Mouse (Mus musculus) kidney, embryonic 14.5 days (tissue): ENCODE results near the gene Lrrc8e. TPM values are rescaled to one million over a fixed set of nuclear protein-coding genes. Genes with fewer than 3 reads are reported as not detected.
"Not testable (repeated sequence)": the region's sequence is repeated elsewhere in the genome, so short reads cannot be mapped to it uniquely, and the experiment has no call there.

Experiments
- ATAC-seq: fragments of 200-750 bp; cut with Nextera tagmentation; 2 replicates; pipeline ENCODE4 v1.8.0; 2017; ENCODE audit warnings: moderate number of reproducible peaks, mild to moderate bottlenecking, moderate TSS enrichment, moderate library complexity; ENCODE audit not compliant: low FRiP score, low TSS enrichment
- H3K27ac ChIP-seq: fragments of 300-500 bp; sonication (generic); 2 replicates; pipeline ENCODE4 v1.5.1; 2014; ENCODE audit warnings: low read depth, mild to moderate bottlenecking, low read length, moderate library complexity, mixed read lengths
- H3K27me3 ChIP-seq: fragments of 300-500 bp; sonication (generic); 2 replicates; pipeline ENCODE4 v1.6.1; 2014; ENCODE audit warnings: mild to moderate bottlenecking, low read length; ENCODE audit not compliant: control insufficient read depth, insufficient read depth
- H3K36me3 ChIP-seq: fragments of 300-500 bp; sonication (generic); 2 replicates; pipeline ENCODE4 v1.6.1; 2014; ENCODE audit warnings: low read length, mixed read lengths; ENCODE audit not compliant: control insufficient read depth, insufficient read depth
- H3K4me1 ChIP-seq: fragments of 300-500 bp; sonication (generic); 2 replicates; pipeline ENCODE4 v1.6.1; 2014; ENCODE audit warnings: low read length, mixed read lengths; ENCODE audit not compliant: control insufficient read depth, insufficient read depth
- H3K4me2 ChIP-seq: fragments of 300-500 bp; sonication (generic); replicated peaks from 2 replicates; pipeline ENCODE4 v1.6.1; 2014; ENCODE audit warnings: low read depth, mild to moderate bottlenecking, low read length
- H3K4me3 ChIP-seq: fragments of 300-500 bp; sonication (generic); 2 replicates; pipeline ENCODE4 v1.5.1; 2014; ENCODE audit warnings: mild to moderate bottlenecking, low read length
- H3K9ac ChIP-seq: fragments of 300-500 bp; sonication (generic); 2 replicates; pipeline ENCODE4 v1.6.1; 2014; ENCODE audit warnings: low read depth, mild to moderate bottlenecking, low read length, moderate library complexity
- H3K9me3 ChIP-seq: fragments of 300-500 bp; sonication (generic); 2 replicates; pipeline ENCODE4 v1.6.1; 2016; ENCODE audit warnings: low read length; ENCODE audit not compliant: control insufficient read depth
- WGBS: fragments of 180-500 bp; shearing (Covaris S2); extraction: QIAGEN DNeasy Blood & Tissue Kit; methylation state at CpG from one replicate; pipeline ENCODE4 v1.1.7; 2014; 5-methylcytosine and 5-hydroxymethylcytosine counted together
- polyA plus RNA-seq: library from polyadenylated mRNA; unstranded; fragments of >200 nt; fragmentation: Nextera tagmentation; extraction: Ambion mirVana; gene quantifications from 2 replicates; pipeline ENCODE4 v1.2.1, GENCODE M21; 2014

The Lrrc8e gene
- polyA plus RNA-seq, 1 experiment from 2014 or later: 0.43 TPM

DNA sequence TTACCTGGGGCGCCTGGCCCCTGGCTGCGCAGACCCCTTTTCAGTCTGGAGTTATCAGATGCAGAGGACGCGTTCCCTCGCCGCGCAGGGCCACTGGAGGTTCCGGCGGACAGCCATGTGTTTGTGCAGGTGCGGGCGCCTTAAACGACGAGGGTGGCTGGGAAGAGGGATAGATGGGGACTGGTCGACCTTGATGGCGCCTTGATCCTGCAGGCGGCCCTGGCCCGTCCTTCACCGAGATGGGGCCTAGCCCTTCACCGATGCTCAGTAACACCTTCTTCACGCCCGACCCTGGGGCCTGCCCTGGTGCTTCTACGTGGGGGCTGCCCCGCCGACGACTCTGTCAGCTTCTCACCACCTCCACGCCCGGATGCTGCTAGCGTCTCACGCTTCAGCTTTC, 22.6 kb downstream of the Lrrc8e start:
- no peaks in the 10 kb centered on the region for H3K9me3 ChIP-seq
- peak overlapping the region; percentile 21; the same call in 1 of the 2 replicates for H3K4me2 ChIP-seq
- 12% methylated on average over 28 of the region's 29 CpGs for WGBS
- no peaks in the 10 kb centered on the region for H3K27me3 ChIP-seq
- ATAC-seq: no peak
- H3K27ac ChIP-seq: peak overlapping the region; percentile 17; the same call in 1 of the 2 replicates
- H3K4me3 ChIP-seq: no peak overlapping the region
- peaks cover 6% of the 10 kb centered on the region for H3K4me1 ChIP-seq
- peaks cover 44% of the 10 kb centered on the region for H3K36me3 ChIP-seq
- H3K9ac ChIP-seq: no peak overlapping the region

GRCm38 (mm10) chr8:4250306-4250970, 23.8 kb downstream of the Lrrc8e start:
- no peaks in the 10 kb centered on the region for H3K9me3 ChIP-seq
- H3K4me1 ChIP-seq: peaks cover 9% of the 10 kb centered on the region
- no peak overlapping the region for H3K4me3 ChIP-seq
- H3K4me2 ChIP-seq: no peak overlapping the region
- ATAC-seq: peak; percentile 26; the same call in 1 of the 2 replicates
- H3K27me3 ChIP-seq: no peaks in the 10 kb centered on the region
- no peak overlapping the region for H3K9ac ChIP-seq
- H3K27ac ChIP-seq: no peak overlapping the region
- WGBS: 40% methylated on average over 26 of the region's 26 CpGs
- peaks cover 42% of the 10 kb centered on the region for H3K36me3 ChIP-seq

DNA sequence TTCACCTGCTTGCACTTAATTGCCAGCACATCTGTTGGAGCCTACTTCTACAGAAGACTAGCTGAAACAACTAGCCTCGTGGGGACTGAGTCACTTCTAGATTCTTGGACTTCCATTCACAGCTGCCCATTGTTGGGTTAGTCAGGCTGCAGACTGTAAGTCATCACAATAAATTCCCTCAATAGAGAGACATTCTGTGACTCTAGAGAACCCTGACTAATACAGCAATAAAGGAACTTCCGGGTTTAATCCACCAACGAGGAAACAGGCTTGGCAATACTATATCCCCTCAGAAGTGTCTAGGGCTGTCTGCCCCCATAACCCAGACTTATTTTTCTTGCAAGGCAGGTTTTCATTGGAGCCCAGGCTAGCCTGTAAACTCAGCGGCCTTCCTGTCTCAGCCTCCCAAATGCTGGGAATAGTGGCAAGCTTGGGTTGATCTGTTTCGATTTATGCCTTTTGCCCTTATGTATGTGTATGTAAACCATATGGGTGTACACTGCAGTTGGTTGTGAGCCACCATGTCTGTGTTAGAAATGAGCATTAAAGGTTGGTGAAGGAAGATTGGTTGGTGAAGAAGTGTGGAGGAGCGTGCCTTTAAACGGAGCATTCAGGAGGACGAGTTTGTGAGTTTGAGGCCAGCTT, 25.6 kb downstream of the Lrrc8e start:
- WGBS: 49% methylated on average over 8 of the region's 8 CpGs

GRCm38 (mm10) chr8:4252934-4253841, 26.6 kb downstream of the Lrrc8e start, which contains the start of gene Snapc2:
Gene Snapc2, plus strand, starts transcription at chr8:4253080.
- Histone ChIP-seq H3K4me3 (peak within 1 kb of the TSS; percentile 91), H3K4me1 (peaks cover 21% of the 10 kb centered on the region), H3K9ac (peak within 1 kb of the TSS; percentile 88), H3K9me3 (no peaks in the 10 kb centered on the region), H3K36me3 (peaks cover 30% of the 10 kb centered on the region), H3K27me3 (no peaks in the 10 kb centered on the region), H3K4me2 (peak within 1 kb of the TSS; percentile 58), H3K27ac (peak within 1 kb of the TSS; percentile 87)
- peak; percentile 89 for ATAC-seq
- WGBS: under 1% methylated on average over 69 of the region's 69 CpGs

More for the DNA sequence above, 25.6 kb downstream of the Lrrc8e start:
- peak overlapping the region; percentile 58 for H3K4me2 ChIP-seq
- 0 out of 2 replicates have a peak overlapping the region, but pooled peaks have one; percentile 88 for H3K9ac ChIP-seq
- peaks cover 12% of the 10 kb centered on the region for H3K4me1 ChIP-seq
- H3K4me3 ChIP-seq: peak overlapping the region; percentile 91
- no peaks in the 10 kb centered on the region for H3K9me3 ChIP-seq
- no peaks in the 10 kb centered on the region for H3K27me3 ChIP-seq
- ATAC-seq: no peak
- H3K27ac ChIP-seq: no peak overlapping the region
- H3K36me3 ChIP-seq: peaks cover 39% of the 10 kb centered on the region

GRCm38 (mm10) chr8:4254001-4254400, 27.4 kb downstream of the Lrrc8e start:
- H3K4me1 ChIP-seq: peaks cover 21% of the 10 kb centered on the region
- no peaks in the 10 kb centered on the region for H3K9me3 ChIP-seq
- WGBS: 62% methylated on average over 6 of the region's 6 CpGs
- no peaks in the 10 kb centered on the region for H3K27me3 ChIP-seq
- ATAC-seq: no peak
- peak overlapping the region; percentile 88; the same call in 1 of the 2 replicates for H3K9ac ChIP-seq
- no peak overlapping the region for H3K27ac ChIP-seq
- peaks cover 26% of the 10 kb centered on the region for H3K36me3 ChIP-seq
- H3K4me3 ChIP-seq: peak overlapping the region; percentile 91
- H3K4me2 ChIP-seq: peak overlapping the region; percentile 58

DNA sequence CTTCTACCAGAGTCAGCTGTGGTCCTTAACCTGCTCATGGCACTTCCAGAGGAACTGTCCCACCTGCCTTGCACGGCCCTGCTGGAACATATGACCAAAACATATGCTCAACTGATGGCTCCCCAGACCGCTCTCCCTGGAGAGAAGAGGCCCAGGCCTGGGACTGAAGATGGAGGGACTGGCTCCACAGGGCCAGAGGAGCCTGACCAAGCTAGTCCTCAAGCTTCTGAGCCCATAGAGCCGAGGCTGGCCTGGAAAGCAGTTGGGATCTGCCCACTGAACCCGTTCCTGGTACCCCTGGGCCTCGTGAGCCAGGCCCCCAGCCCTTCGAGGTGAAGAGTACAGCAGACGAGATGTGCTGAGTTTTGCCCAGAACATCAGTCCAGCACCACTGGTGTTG, 28.8 kb downstream of the Lrrc8e start:
- H3K9ac ChIP-seq, H3K4me3 ChIP-seq, ATAC-seq, H3K4me2 ChIP-seq, H3K27ac ChIP-seq, H3K27me3 ChIP-seq, H3K9me3 ChIP-seq: not testable (repeated sequence)
- Histone ChIP-seq H3K36me3 (peaks cover 36% of the 10 kb centered on the region), H3K4me1 (peaks cover 25% of the 10 kb centered on the region)
- 89% methylated on average over 7 of the region's 7 CpGs for WGBS

GRCm38 (mm10) chr8:4256911-4257310, 30.3 kb downstream of the Lrrc8e start:
- Histone ChIP-seq H3K4me2 (0 out of 2 replicates have a peak overlapping the region, but pooled peaks have one; percentile 15), H3K4me1 (peaks cover 25% of the 10 kb centered on the region), H3K27ac (no peak overlapping the region), H3K9me3 (no peaks in the 10 kb centered on the region), H3K36me3 (peaks cover 51% of the 10 kb centered on the region), H3K27me3 (no peaks in the 10 kb centered on the region), H3K9ac (no peak overlapping the region), H3K4me3 (no peak overlapping the region)
- WGBS: 72% methylated on average over 4 of the region's 4 CpGs
- no peak for ATAC-seq

DNA sequence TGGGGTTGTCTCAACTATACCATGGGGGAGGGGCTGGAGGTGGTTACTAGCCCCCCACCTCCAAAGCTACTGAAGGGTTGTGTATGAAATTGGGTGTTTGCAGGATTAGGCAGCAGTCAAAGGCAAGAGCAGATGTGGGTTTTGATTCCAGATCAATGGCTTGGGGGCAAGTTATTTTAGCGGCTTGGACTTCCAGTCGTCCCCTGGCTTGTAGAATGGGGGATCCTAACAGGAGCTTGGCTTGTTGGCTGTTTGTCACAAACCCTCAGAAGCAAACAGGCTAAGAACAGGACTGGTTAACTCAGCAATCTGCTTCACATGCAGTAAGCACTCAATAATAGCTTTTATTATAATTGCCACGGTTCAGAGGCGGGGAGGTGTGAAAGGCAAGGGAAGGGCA, 30.7 kb downstream of the Lrrc8e start:
- no peaks in the 10 kb centered on the region for H3K9me3 ChIP-seq
- H3K4me1 ChIP-seq: peaks cover 25% of the 10 kb centered on the region
- WGBS: 79% methylated on average over 4 of the region's 4 CpGs
- H3K4me2 ChIP-seq: peak overlapping the region; percentile 70
- H3K4me3 ChIP-seq: peak overlapping the region; percentile 57; the same call in 1 of the 2 replicates
- no peaks in the 10 kb centered on the region for H3K27me3 ChIP-seq
- H3K27ac ChIP-seq: no peak overlapping the region
- peak overlapping the region; percentile 87; the same call in 1 of the 2 replicates for H3K9ac ChIP-seq
- H3K36me3 ChIP-seq: peaks cover 55% of the 10 kb centered on the region
- ATAC-seq: no peak
